Mouse (Mus musculus): Measurements from ENCODE around the gene Creg1. TPM values are rescaled to one million over a fixed set of nuclear protein-coding genes. Genes with fewer than 3 reads are reported as not detected.

Gene Creg1
- polyA plus RNA-seq, 1 experiment from 2014 or later, result 42.9 TPM

Other genes with a start within 250 kb of the Creg1 start
- 163 and 169 TPM in 2 replicates for gene Mpzl1, start 129.2 kb upstream of the Creg1 start, polyA plus RNA-seq (2015; fragmentation: Nextera tagmentation; extraction: Ambion mirVana)
- gene Rcsd1, start 54.0 kb upstream of the Creg1 start, polyA plus RNA-seq (2015; fragmentation: Nextera tagmentation; extraction: Ambion mirVana), result 9.5 and 12.5 TPM in 2 replicates
- gene Cd247, start 24.9 kb downstream of the Creg1 start, polyA plus RNA-seq (2015; fragmentation: Nextera tagmentation; extraction: Ambion mirVana), result 0.46 and 0.77 TPM in 2 replicates
- 14.3 and 15.5 TPM in 2 replicates for gene Pou2f1, start 238.9 kb downstream of the Creg1 start, polyA plus RNA-seq (2015; fragmentation: Nextera tagmentation; extraction: Ambion mirVana)

Data from hindbrain, embryonic 16.5 days (tissue).